Mouse (Mus musculus) embryo, embryonic 10 days (tissue): ENCODE results near the gene Cdc42se2.

Source experiments
- DNase-seq: peaks from one replicate; pipeline ENCODE4 v3.0.0-alpha.2; 2015; ENCODE audit warnings: low spot score

Cdc42se2 gene

GRCm38 (mm10) chr11:54793173-54793572 lies 5.7 kb upstream of the Cdc42se2 start:
- no peak for DNase-seq

- DNase-seq, result no peak
Measured at GRCm38 (mm10) chr11:54791458-54791857, 4.0 kb upstream of the Cdc42se2 start.

GRCm38 (mm10) chr11:54786858-54787487 lies 502 bp downstream of the Cdc42se2 start:
- peak; percentile 77 for DNase-seq

- DNase-seq, result no peak
Measured at GRCm38 (mm10) chr11:54785566-54785965, 1.9 kb downstream of the Cdc42se2 start.

- DNase-seq, result no peak
Measured at GRCm38 (mm10) chr11:54784436-54784835, 3.0 kb downstream of the Cdc42se2 start.

- peak; percentile 24 for DNase-seq
Measured at GRCm38 (mm10) chr11:54782253-54782652, 5.2 kb downstream of the Cdc42se2 start.

GRCm38 (mm10) chr11:54779946-54780345 lies 7.5 kb downstream of the Cdc42se2 start:
- DNase-seq, result no peak

GRCm38 (mm10) chr11:54778131-54778844 lies 9.2 kb downstream of the Cdc42se2 start:
- no peak for DNase-seq

GRCm38 (mm10) chr11:54777387-54778130 lies 9.9 kb downstream of the Cdc42se2 start:
- DNase-seq, result no peak

- no peak for DNase-seq
Measured at GRCm38 (mm10) chr11:54776735-54777333, 10.6 kb downstream of the Cdc42se2 start.

GRCm38 (mm10) chr11:54776367-54776701 lies 11.1 kb downstream of the Cdc42se2 start:
- DNase-seq, result no peak

GRCm38 (mm10) chr11:54775628-54776366 lies 11.7 kb downstream of the Cdc42se2 start:
- no peak for DNase-seq

- no peak for DNase-seq
Measured at GRCm38 (mm10) chr11:54774282-54775078, 13.0 kb downstream of the Cdc42se2 start.

- DNase-seq, result no peak
Measured at GRCm38 (mm10) chr11:54771549-54771948, 15.9 kb downstream of the Cdc42se2 start.

GRCm38 (mm10) chr11:54769843-54770242 lies 17.6 kb downstream of the Cdc42se2 start:
- no peak for DNase-seq

GRCm38 (mm10) chr11:54768116-54768690 lies 19.3 kb downstream of the Cdc42se2 start:
- no peak for DNase-seq

GRCm38 (mm10) chr11:54764759-54765158 lies 22.7 kb downstream of the Cdc42se2 start:
- no peak for DNase-seq

GRCm38 (mm10) chr11:54764026-54764425 lies 23.4 kb downstream of the Cdc42se2 start:
- no peak for DNase-seq

- DNase-seq, result no peak
Measured at GRCm38 (mm10) chr11:54762735-54763134, 24.7 kb downstream of the Cdc42se2 start.

- DNase-seq, result no peak
Measured at GRCm38 (mm10) chr11:54757993-54758392, 29.5 kb downstream of the Cdc42se2 start.
